Mouse (Mus musculus): ENCODE data around the gene Gpld1. TPM values are rescaled to one million over a fixed set of nuclear protein-coding genes. Genes with fewer than 3 reads are reported as not detected.

Gene Gpld1
- polyA plus RNA-seq, 1 experiment, result 0.04 TPM

DNA sequence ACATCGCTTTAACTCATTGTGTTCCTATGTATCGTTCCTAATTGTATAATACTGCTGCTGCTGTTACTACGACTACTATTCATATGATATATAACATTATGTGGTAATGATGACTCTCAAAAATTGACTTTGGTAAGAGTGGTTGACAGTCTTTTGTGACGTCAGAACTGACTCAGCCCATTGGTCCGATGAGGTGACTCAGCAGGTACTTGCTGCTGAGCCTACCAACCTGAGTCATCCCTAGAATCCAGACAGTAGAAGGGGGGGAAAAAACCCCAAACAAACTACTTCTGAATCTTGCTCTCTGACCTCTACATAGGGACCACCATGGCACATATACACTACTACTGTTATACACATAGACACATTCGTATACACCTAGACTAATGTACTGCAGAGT lies 5.9 kb downstream of the Gpld1 start:
- H3K4me2 ChIP-seq (ENCODE audit: low read depth), result no peak overlapping the region
- no peak for TF ChIP-seq POLR2AphosphoS2 (IDR thresholded peaks at IDR 0.05; ENCODE audit: insufficient read length, low read depth)
- TF ChIP-seq TCF3 (IDR thresholded peaks at IDR 0.05; ENCODE audit: insufficient read length, low read depth), result no peak
- TF ChIP-seq SRF (IDR thresholded peaks at IDR 0.05; ENCODE audit: control insufficient read depth, insufficient read length, low read depth), result no peak
- TF ChIP-seq MAX (IDR thresholded peaks at IDR 0.05; ENCODE audit: low read depth), result no peak
- TF ChIP-seq MYOD1 (IDR thresholded peaks at IDR 0.05; ENCODE audit: control insufficient read depth in 1 of 3, insufficient read length in 2 of 3, low read depth in 2 of 3), result no peak
- TF ChIP-seq POLR2A (IDR thresholded peaks at IDR 0.05; ENCODE audit: insufficient read length, low read depth), result no peak
- TF ChIP-seq USF1 (IDR thresholded peaks at IDR 0.05; ENCODE audit: low read depth), result no peak
- TF ChIP-seq REST (IDR thresholded peaks at IDR 0.05; ENCODE audit: insufficient read depth, insufficient read length), result no peak
- TF ChIP-seq E2F4 (IDR thresholded peaks at IDR 0.05; ENCODE audit: insufficient read depth), result no peak
- no peak for TF ChIP-seq MYOG (IDR thresholded peaks at IDR 0.05; ENCODE audit: control insufficient read depth in 1 of 3, insufficient read depth in 1 of 3, insufficient read length in 2 of 3, low read depth in 2 of 3)
- no peak for TF ChIP-seq TCF12 (IDR thresholded peaks at IDR 0.05; ENCODE audit: insufficient read depth, poor library complexity, severe bottlenecking)
- TF ChIP-seq CEBPB (IDR thresholded peaks at IDR 0.05; ENCODE audit: insufficient read depth, poor library complexity, severe bottlenecking), result no peak
- no peak overlapping the region for H3K4me3 ChIP-seq
- H3K27me3 ChIP-seq (ENCODE audit: control insufficient read depth, insufficient read depth, insufficient read length), result no peaks in the 10 kb centered on the region
- no peaks in the 10 kb centered on the region for H3K79me2 ChIP-seq (ENCODE audit: control insufficient read depth, insufficient read depth)
- H3ac ChIP-seq (ENCODE audit: control insufficient read depth, insufficient read length), result no peak overlapping the region
- H3K36me3 ChIP-seq (ENCODE audit: control insufficient read depth, insufficient read depth), result no peaks in the 10 kb centered on the region

DNA sequence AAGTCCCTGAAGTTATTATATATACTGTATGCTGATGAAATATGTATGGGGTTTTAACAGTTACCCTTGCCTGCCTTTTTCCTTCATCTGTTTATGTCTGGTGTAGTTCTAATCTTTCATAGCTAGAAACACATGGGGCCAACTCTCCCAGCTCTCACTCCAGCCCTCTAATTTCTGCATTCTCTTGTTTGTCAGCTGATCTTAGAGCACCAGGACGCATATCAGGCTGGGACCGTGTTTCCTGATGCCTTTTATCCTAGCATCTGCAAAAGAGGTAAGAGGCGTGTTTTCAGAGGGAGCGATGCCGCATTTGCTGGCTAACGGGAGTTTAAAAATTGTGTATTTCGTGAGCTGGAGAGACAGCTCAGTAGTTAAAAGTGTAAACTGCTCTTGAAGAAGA lies 9.7 kb downstream of the Gpld1 start:
- Histone ChIP-seq H3K79me2 (ENCODE audit: control insufficient read depth, insufficient read depth) (no peaks in the 10 kb centered on the region), H3K27me3 (ENCODE audit: control insufficient read depth, insufficient read depth, insufficient read length) (no peaks in the 10 kb centered on the region), H3ac (ENCODE audit: control insufficient read depth, insufficient read length) (no peak overlapping the region), H3K4me2 (ENCODE audit: low read depth) (no peak overlapping the region), H3K36me3 (ENCODE audit: control insufficient read depth, insufficient read depth) (no peaks in the 10 kb centered on the region), H3K4me3 (no peak overlapping the region)
- TF ChIP-seq POLR2AphosphoS2 (IDR thresholded peaks at IDR 0.05; ENCODE audit: insufficient read length, low read depth) (no peak), TCF12 (IDR thresholded peaks at IDR 0.05; ENCODE audit: insufficient read depth, poor library complexity, severe bottlenecking) (no peak), USF1 (IDR thresholded peaks at IDR 0.05; ENCODE audit: low read depth) (no peak), TCF3 (IDR thresholded peaks at IDR 0.05; ENCODE audit: insufficient read length, low read depth) (no peak), MYOD1 (IDR thresholded peaks at IDR 0.05; ENCODE audit: control insufficient read depth in 1 of 3, insufficient read length in 2 of 3, low read depth in 2 of 3) (no peak), MYOG (IDR thresholded peaks at IDR 0.05; ENCODE audit: control insufficient read depth in 1 of 3, insufficient read depth in 1 of 3, insufficient read length in 2 of 3, low read depth in 2 of 3) (no peak), CEBPB (IDR thresholded peaks at IDR 0.05; ENCODE audit: insufficient read depth, poor library complexity, severe bottlenecking) (no peak), MAX (IDR thresholded peaks at IDR 0.05; ENCODE audit: low read depth) (no peak), E2F4 (IDR thresholded peaks at IDR 0.05; ENCODE audit: insufficient read depth) (no peak), POLR2A (IDR thresholded peaks at IDR 0.05; ENCODE audit: insufficient read length, low read depth) (no peak), SRF (IDR thresholded peaks at IDR 0.05; ENCODE audit: control insufficient read depth, insufficient read length, low read depth) (no peak), REST (IDR thresholded peaks at IDR 0.05; ENCODE audit: insufficient read depth, insufficient read length) (no peak)

DNA sequence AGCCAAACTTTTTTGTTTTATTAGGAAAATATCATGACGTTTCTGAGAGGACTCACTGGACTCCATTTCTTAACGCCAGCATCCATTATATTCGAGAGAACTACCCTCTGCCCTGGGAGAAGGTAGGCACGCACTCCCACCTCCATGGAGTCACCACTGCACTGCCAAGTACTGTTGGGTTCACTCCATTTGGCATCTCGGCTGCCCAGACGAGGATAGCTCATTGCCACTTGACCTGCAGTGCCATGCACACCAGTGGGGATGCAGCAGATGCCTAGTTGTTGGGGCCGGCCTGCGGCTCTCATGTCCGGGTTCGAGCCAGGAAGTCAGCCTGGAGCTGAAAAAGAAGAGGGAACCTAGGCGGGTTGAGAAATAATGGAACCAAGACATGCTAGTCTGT lies 12.1 kb downstream of the Gpld1 start:
- no peak for TF ChIP-seq USF1 (IDR thresholded peaks at IDR 0.05; ENCODE audit: low read depth)
- no peak for TF ChIP-seq MYOD1 (IDR thresholded peaks at IDR 0.05; ENCODE audit: control insufficient read depth in 1 of 3, insufficient read length in 2 of 3, low read depth in 2 of 3)
- no peak for TF ChIP-seq E2F4 (IDR thresholded peaks at IDR 0.05; ENCODE audit: insufficient read depth)
- TF ChIP-seq TCF12 (IDR thresholded peaks at IDR 0.05; ENCODE audit: insufficient read depth, poor library complexity, severe bottlenecking), result no peak
- TF ChIP-seq SRF (IDR thresholded peaks at IDR 0.05; ENCODE audit: control insufficient read depth, insufficient read length, low read depth), result no peak
- no peak for TF ChIP-seq MYOG (IDR thresholded peaks at IDR 0.05; ENCODE audit: control insufficient read depth in 1 of 3, insufficient read depth in 1 of 3, insufficient read length in 2 of 3, low read depth in 2 of 3)
- no peak for TF ChIP-seq TCF3 (IDR thresholded peaks at IDR 0.05; ENCODE audit: insufficient read length, low read depth)
- no peak for TF ChIP-seq POLR2AphosphoS2 (IDR thresholded peaks at IDR 0.05; ENCODE audit: insufficient read length, low read depth)
- TF ChIP-seq CEBPB (IDR thresholded peaks at IDR 0.05; ENCODE audit: insufficient read depth, poor library complexity, severe bottlenecking), result no peak
- no peak for TF ChIP-seq REST (IDR thresholded peaks at IDR 0.05; ENCODE audit: insufficient read depth, insufficient read length)
- TF ChIP-seq POLR2A (IDR thresholded peaks at IDR 0.05; ENCODE audit: insufficient read length, low read depth), result no peak
- TF ChIP-seq MAX (IDR thresholded peaks at IDR 0.05; ENCODE audit: low read depth), result no peak

DNA sequence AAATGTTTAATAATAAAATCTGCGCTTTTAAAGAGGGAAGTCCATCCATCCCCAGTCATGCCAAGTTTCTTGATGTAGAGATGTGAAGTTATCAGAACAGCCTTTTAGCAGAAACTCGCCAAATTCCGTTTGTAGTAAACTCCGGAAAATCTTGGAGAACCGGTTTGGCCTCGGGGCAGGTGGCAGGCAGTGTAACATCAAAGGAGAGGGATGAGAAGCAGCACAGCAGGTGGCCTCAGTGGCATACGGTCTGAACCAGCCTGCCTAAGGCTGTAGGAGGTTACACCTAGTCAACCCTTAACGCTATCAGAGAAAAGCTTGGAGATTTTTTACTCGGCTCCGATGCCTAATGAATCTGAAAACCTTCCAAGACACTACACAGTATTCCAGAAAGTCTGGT lies 12.5 kb downstream of the Gpld1 start:
- TF ChIP-seq E2F4 (IDR thresholded peaks at IDR 0.05; ENCODE audit: insufficient read depth) (no peak), MAX (IDR thresholded peaks at IDR 0.05; ENCODE audit: low read depth) (no peak), SRF (IDR thresholded peaks at IDR 0.05; ENCODE audit: control insufficient read depth, insufficient read length, low read depth) (no peak)
- no peak overlapping the region for H3K4me3 ChIP-seq

More for the DNA sequence above, 12.1 kb downstream of the Gpld1 start:
- Histone ChIP-seq H3K27me3 (ENCODE audit: control insufficient read depth, insufficient read depth, insufficient read length) (no peaks in the 10 kb centered on the region), H3ac (ENCODE audit: control insufficient read depth, insufficient read length) (no peak overlapping the region), H3K36me3 (ENCODE audit: control insufficient read depth, insufficient read depth) (no peaks in the 10 kb centered on the region), H3K4me2 (ENCODE audit: low read depth) (no peak overlapping the region), H3K4me3 (no peak overlapping the region), H3K79me2 (ENCODE audit: control insufficient read depth, insufficient read depth) (no peaks in the 10 kb centered on the region)

DNA sequence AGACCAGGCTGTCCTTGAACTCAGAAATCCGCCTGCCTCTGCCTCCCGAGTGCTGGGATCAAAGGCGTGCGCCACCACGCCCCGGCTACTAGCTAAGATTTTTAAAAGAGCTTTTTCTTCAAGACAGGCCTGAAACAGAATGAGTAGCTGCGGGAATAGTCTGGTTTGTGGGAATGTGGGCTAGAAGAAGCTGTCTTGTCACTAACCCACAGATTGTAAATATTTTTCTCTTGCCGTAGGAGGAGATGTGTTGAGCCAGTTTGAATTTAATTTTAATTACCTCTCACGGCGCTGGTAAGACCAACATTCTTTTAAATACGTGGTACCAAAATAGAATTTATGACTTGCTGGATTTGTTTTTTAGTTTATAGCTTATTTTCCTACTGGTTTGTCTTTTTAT lies 15.7 kb downstream of the Gpld1 start:
- Histone ChIP-seq H3K4me3 (no peak overlapping the region), H3K79me2 (ENCODE audit: control insufficient read depth, insufficient read depth) (no peaks in the 10 kb centered on the region), H3K27me3 (ENCODE audit: control insufficient read depth, insufficient read depth, insufficient read length) (no peaks in the 10 kb centered on the region), H3K36me3 (ENCODE audit: control insufficient read depth, insufficient read depth) (no peaks in the 10 kb centered on the region), H3K4me2 (ENCODE audit: low read depth) (no peak overlapping the region), H3ac (ENCODE audit: control insufficient read depth, insufficient read length) (no peak overlapping the region)
- TF ChIP-seq CEBPB (IDR thresholded peaks at IDR 0.05; ENCODE audit: insufficient read depth, poor library complexity, severe bottlenecking) (no peak), TCF12 (IDR thresholded peaks at IDR 0.05; ENCODE audit: insufficient read depth, poor library complexity, severe bottlenecking) (no peak), SRF (IDR thresholded peaks at IDR 0.05; ENCODE audit: control insufficient read depth, insufficient read length, low read depth) (no peak), MYOG (IDR thresholded peaks at IDR 0.05; ENCODE audit: control insufficient read depth in 1 of 3, insufficient read depth in 1 of 3, insufficient read length in 2 of 3, low read depth in 2 of 3) (no peak), MAX (IDR thresholded peaks at IDR 0.05; ENCODE audit: low read depth) (no peak), TCF3 (IDR thresholded peaks at IDR 0.05; ENCODE audit: insufficient read length, low read depth) (no peak), MYOD1 (IDR thresholded peaks at IDR 0.05; ENCODE audit: control insufficient read depth in 1 of 3, insufficient read length in 2 of 3, low read depth in 2 of 3) (no peak), REST (IDR thresholded peaks at IDR 0.05; ENCODE audit: insufficient read depth, insufficient read length) (no peak), POLR2A (IDR thresholded peaks at IDR 0.05; ENCODE audit: insufficient read length, low read depth) (no peak), USF1 (IDR thresholded peaks at IDR 0.05; ENCODE audit: low read depth) (no peak), POLR2AphosphoS2 (IDR thresholded peaks at IDR 0.05; ENCODE audit: insufficient read length, low read depth) (no peak), E2F4 (IDR thresholded peaks at IDR 0.05; ENCODE audit: insufficient read depth) (no peak)

More for the DNA sequence above, 12.5 kb downstream of the Gpld1 start:
- H3K79me2 ChIP-seq (ENCODE audit: control insufficient read depth, insufficient read depth), result no peaks in the 10 kb centered on the region
- H3K4me2 ChIP-seq (ENCODE audit: low read depth), result no peak overlapping the region
- no peaks in the 10 kb centered on the region for H3K27me3 ChIP-seq (ENCODE audit: control insufficient read depth, insufficient read depth, insufficient read length)
- H3ac ChIP-seq (ENCODE audit: control insufficient read depth, insufficient read length), result no peak overlapping the region
- H3K36me3 ChIP-seq (ENCODE audit: control insufficient read depth, insufficient read depth), result no peaks in the 10 kb centered on the region
